Comparison of ENCODE assay signal across 8 mouse cellular contexts in genomic region chr13:95618859-95619258, GRCm38 (mm10). TPM values are rescaled to one million over a fixed set of nuclear protein-coding genes. Genes with fewer than 3 reads are reported as not detected.
DNase-seq lines count a peak whose midpoint lies in the region; ATAC-seq and TF ChIP-seq lines count a peak whose summit lies in the region.

No protein-coding gene starts in this region.

- 0 out of 4 replicates have a peak, but pooled peaks cover 0 to 2% of the 10 kb centered on the region in 2 experiments for H3K4me1 ChIP-seq in ES-E14 (ENCODE audit: control insufficient read depth in 2 of 2, insufficient read depth in 2 of 2, low read length in 2 of 2, poor library complexity in 1 of 2)
- H3K4me1 ChIP-seq in hindbrain, embryonic 12.5 days, result peaks cover 35% of the 10 kb centered on the region
- peaks cover 37% of the 10 kb centered on the region for H3K4me1 ChIP-seq in midbrain, embryonic 12.5 days

- H3K4me3 ChIP-seq in ES-E14 (ENCODE audit: insufficient read depth in 1 of 2, low read depth in 1 of 2, low read length in 2 of 2, poor library complexity in 1 of 2, severe bottlenecking in 1 of 2), result peak overlapping the region; percentile 20 to 77; a peak in 3 of 4 replicates
- H3K4me3 ChIP-seq in hindbrain, embryonic 12.5 days, result peak overlapping the region; percentile 86
- peak overlapping the region; percentile 88 for H3K4me3 ChIP-seq in midbrain, embryonic 12.5 days

- ATAC-seq in hindbrain, embryonic 12.5 days (ENCODE audit: low FRiP score), result 0 out of 2 replicates have a peak, but pooled peaks have one; percentile 11
- ATAC-seq in midbrain, embryonic 12.5 days (ENCODE audit: low FRiP score, low read depth), result peak; percentile 25

- H3K9me3 ChIP-seq in ES-E14 (ENCODE audit: control insufficient read depth, insufficient read depth, low read depth, low read length), result no peaks in the 10 kb centered on the region
- H3K9me3 ChIP-seq in hindbrain, embryonic 12.5 days (replicated peaks), result no peaks in the 10 kb centered on the region
- no peaks in the 10 kb centered on the region for H3K9me3 ChIP-seq in midbrain, embryonic 12.5 days

- intact Hi-C loops in left cerebral cortex, postnatal 36 days (cut with DNase I), result no loop called here

- no peak overlapping the region for H3K9ac ChIP-seq in ES-E14 (ENCODE audit: insufficient read depth, low read depth, low read length, poor library complexity, severe bottlenecking)
- H3K9ac ChIP-seq in hindbrain, embryonic 12.5 days, result peak overlapping the region; percentile 93
- peak overlapping the region; percentile 86 for H3K9ac ChIP-seq in midbrain, embryonic 12.5 days (replicated peaks)

- in situ Hi-C loops in ES-E14 (cut with MboI; ENCODE audit: low sequenced_read_pairs in 2 of 2, unreplicated experiment in 2 of 2), result no loop called here

- WGBS in hindbrain, embryonic 12.5 days, result 11% methylated on average over 13 of the region's 13 CpGs
- 5% methylated on average over 13 of the region's 13 CpGs for WGBS in midbrain, embryonic 12.5 days

- H3K27ac ChIP-seq in ES-E14 (ENCODE audit: insufficient read depth, low read depth, low read length, poor library complexity, severe bottlenecking), result no peak overlapping the region
- peak overlapping the region; percentile 75; the same call in 1 of the 2 replicates for H3K27ac ChIP-seq in hindbrain, embryonic 12.5 days
- no peak overlapping the region; the same call in 1 of the 2 replicates for H3K27ac ChIP-seq in midbrain, embryonic 12.5 days (replicated peaks)

- H3K27me3 ChIP-seq in hindbrain, embryonic 12.5 days, result no peaks in the 10 kb centered on the region
- no peaks in the 10 kb centered on the region; the same call in 1 of the 2 replicates for H3K27me3 ChIP-seq in midbrain, embryonic 12.5 days

- peak overlapping the region; percentile 74 for H3K4me2 ChIP-seq in hindbrain, embryonic 12.5 days (replicated peaks)
- peak overlapping the region; percentile 86 for H3K4me2 ChIP-seq in midbrain, embryonic 12.5 days (replicated peaks)

- no peaks in the 10 kb centered on the region; the same call in 1 of the 2 replicates for H3K36me3 ChIP-seq in ES-E14 (ENCODE audit: control insufficient read depth, insufficient read depth, low read length, poor library complexity, severe bottlenecking)
- no peaks in the 10 kb centered on the region for H3K36me3 ChIP-seq in hindbrain, embryonic 12.5 days
- H3K36me3 ChIP-seq in midbrain, embryonic 12.5 days, result no peaks in the 10 kb centered on the region

- peak; percentile 89 for DNase-seq in heart, adult 11 months
- no peak for DNase-seq in heart, postnatal 4 days
- no peak for DNase-seq in ES-E14 (ENCODE audit: low read depth, low spot score)
- DNase-seq in left cerebral cortex, postnatal 36 days (ENCODE audit: low spot score in 2 of 2), result no peak
- DNase-seq in c-Kit-positive CD71-positive TER-119-positive erythroid progenitor cells, embryonic 14.5 days (ENCODE audit: low spot score), result no peak
- DNase-seq in urinary bladder, postnatal 25 days (ENCODE audit: low spot score), result no peak

TF ChIP-seq in ES-E14, 5 proteins besides CTCF, POLR2A, EP300 and RAD21:
- no peak for TF ChIP-seq ZNF384 (IDR thresholded peaks at IDR 0.05; ENCODE audit: low read depth, low read length)
- no peak for TF ChIP-seq MAFK (IDR thresholded peaks at IDR 0.05; ENCODE audit: insufficient read depth, low read depth, low read length)
- no peak for TF ChIP-seq ZC3H11A (IDR thresholded peaks at IDR 0.05; ENCODE audit: borderline replicate concordance, low read depth, low read length)
- TF ChIP-seq CHD2 (IDR thresholded peaks at IDR 0.05; ENCODE audit: low read depth, low read length), result no peak
- no peak for TF ChIP-seq HCFC1 (IDR thresholded peaks at IDR 0.05; ENCODE audit: borderline replicate concordance, insufficient read depth, low read length)

RNA-seq across cellular contexts. Expression of gene F2r, which starts 0.6 kb away (rescaled TPM):
- total RNA-seq in heart, postnatal 4 days (2021), result 10 to 100 TPM; 66.3 to 72.7 TPM
- 94.1 and 113 TPM in 2 replicates for total RNA-seq in ES-E14 (2012; rRNA removed)
- 102 and 110 TPM in 2 replicates for polyA plus RNA-seq in hindbrain, embryonic 12.5 days (2016; fragmentation: Nextera tagmentation; extraction: Ambion mirVana)
- 106 and 110 TPM in 2 replicates for polyA plus RNA-seq in midbrain, embryonic 12.5 days (2016; fragmentation: Nextera tagmentation; extraction: Ambion mirVana)
- total RNA-seq in left cerebral cortex, postnatal 36 days (2021), result 1 to 10 TPM; 4.1 to 4.3 TPM

Comparison
In these comparisons a context has a peak if more than half of its experiments do, and no peak if none do; other contexts are left out.
1. RNA of gene F2r, which starts 0.6 kb away (total RNA-seq): 94.1 to 113 TPM in ES-E14 and 66.3 to 72.7 TPM in heart, postnatal 4 days; 4.1 to 4.3 TPM in left cerebral cortex, postnatal 36 days; every median in the first group is over 10 times any median in the second.
2. Peak in every context shown above with its lines, with median percentiles within 50 percentile points of each other: H3K4me3 ChIP-seq.